Mouse (Mus musculus) thymus, adult 2 months (tissue): ENCODE measurements at regions not wholly inside any gene's neighbourhood (a gene's known extent, or its start where the extent isn't known, plus 50 kb on each side); places are given as distances from the start of the nearest gene placed in this dataset.

ENCODE experiments used
- DNase-seq: peaks from one replicate; pipeline ENCODE4 v3.0.0; 2021
- H3K27ac ChIP-seq: fragments of 200-500 bp; 2 replicates; pipeline ENCODE4 v1.5.1; 2012; ENCODE audit warnings: low read length, control low read depth; ENCODE audit not compliant: control insufficient read depth, insufficient read depth
- H3K27me3 ChIP-seq: fragments of 200-500 bp; 2 replicates; pipeline ENCODE4 v1.6.1; 2012; ENCODE audit warnings: mild to moderate bottlenecking, low read length, moderate library complexity, mixed read lengths; ENCODE audit not compliant: control insufficient read depth, insufficient read depth
- H3K36me3 ChIP-seq: fragments of 200-500 bp; 2 replicates; pipeline ENCODE4 v1.6.1; 2012; ENCODE audit warnings: mild to moderate bottlenecking, low read length, moderate library complexity; ENCODE audit not compliant: control insufficient read depth, insufficient read depth
- H3K4me1 ChIP-seq: fragments of 200-500 bp; replicated peaks from 2 replicates; pipeline ENCODE4 v1.6.1; 2012; ENCODE audit warnings: low read length; ENCODE audit not compliant: control insufficient read depth, insufficient read depth
- H3K4me3 ChIP-seq: fragments of 200-500 bp; 2 replicates; pipeline ENCODE4 v1.5.1; 2012; ENCODE audit warnings: mild to moderate bottlenecking, low read length, control low read depth, moderate library complexity; ENCODE audit not compliant: control insufficient read depth, insufficient read depth
- CTCF ChIP-seq: fragments of 200-500 bp; IDR thresholded peaks from 2 replicates; pipeline ENCODE4 v1.5.1; 2012; ENCODE audit warnings: mild to moderate bottlenecking, control low read depth, low read length, moderate library complexity, borderline replicate concordance; ENCODE audit not compliant: control insufficient read depth, poor library complexity, insufficient read depth; ENCODE audit errors: extremely low read depth
- POLR2A ChIP-seq: fragments of 200-500 bp; IDR thresholded peaks from 2 replicates; pipeline ENCODE4 v1.6.1; 2012; ENCODE audit warnings: mild to moderate bottlenecking, low read length, control low read depth, moderate library complexity; ENCODE audit not compliant: control insufficient read depth, poor library complexity, insufficient read depth; ENCODE audit errors: extremely low read depth
- WGBS: fragments of 180-500 bp; shearing (Covaris S2); methylation state at CpG from one replicate; pipeline ENCODE4 v1.1.7; 2018; 5-methylcytosine and 5-hydroxymethylcytosine counted together

- no peaks in the 10 kb centered on the region for H3K4me1 ChIP-seq
Observed at GRCm38 (mm10) chr9:33868666-33869065, 617.0 kb upstream of the Kirrel3 start.

GRCm38 (mm10) chr9:33887279-33887678 is 598.4 kb upstream of the Kirrel3 start:
- H3K27me3 ChIP-seq: no peaks in the 10 kb centered on the region
- TF ChIP-seq CTCF (no peak), POLR2A (no peak)
- 85% methylated on average over 2 of the region's 2 CpGs for WGBS
- H3K36me3 ChIP-seq: no peaks in the 10 kb centered on the region
- H3K4me1 ChIP-seq: no peaks in the 10 kb centered on the region
- H3K4me3 ChIP-seq: no peak overlapping the region
- no peak overlapping the region for H3K27ac ChIP-seq
- no peak for DNase-seq

More at GRCm38 (mm10) chr9:33868666-33869065, 617.0 kb upstream of the Kirrel3 start:
- TF ChIP-seq POLR2A (no peak), CTCF (no peak)
- no peaks in the 10 kb centered on the region for H3K27me3 ChIP-seq
- no peaks in the 10 kb centered on the region for H3K36me3 ChIP-seq
- 76% methylated on average over 5 of the region's 5 CpGs for WGBS
- DNase-seq: no peak
- H3K27ac ChIP-seq: no peak overlapping the region
- no peak overlapping the region for H3K4me3 ChIP-seq

- TF ChIP-seq POLR2A: no peak
- no peak for TF ChIP-seq CTCF
Observed at GRCm38 (mm10) chr9:33892001-33892400, 593.7 kb upstream of the Kirrel3 start.

GRCm38 (mm10) chr9:33901313-33902076 is 584.2 kb upstream of the Kirrel3 start:
- no peak overlapping the region for H3K4me3 ChIP-seq
- TF ChIP-seq POLR2A (no peak), CTCF (no peak)
- WGBS: 75% methylated on average over 10 of the region's 10 CpGs
- no peaks in the 10 kb centered on the region for H3K4me1 ChIP-seq
- H3K27ac ChIP-seq: no peak overlapping the region
- H3K36me3 ChIP-seq: no peaks in the 10 kb centered on the region
- H3K27me3 ChIP-seq: no peaks in the 10 kb centered on the region
- DNase-seq: no peak

More at GRCm38 (mm10) chr9:33892001-33892400, 593.7 kb upstream of the Kirrel3 start:
- Histone ChIP-seq H3K36me3 (no peaks in the 10 kb centered on the region), H3K4me3 (no peak overlapping the region), H3K27me3 (no peaks in the 10 kb centered on the region), H3K4me1 (no peaks in the 10 kb centered on the region), H3K27ac (no peak overlapping the region)
- no peak for DNase-seq
- 22% methylated on average over 3 of the region's 3 CpGs for WGBS

GRCm38 (mm10) chr9:33903991-33904570 is 581.6 kb upstream of the Kirrel3 start:
- 74% methylated on average over 5 of the region's 5 CpGs for WGBS
- TF ChIP-seq CTCF: no peak
- TF ChIP-seq POLR2A: no peak
- no peak overlapping the region for H3K27ac ChIP-seq
- no peaks in the 10 kb centered on the region for H3K4me1 ChIP-seq
- DNase-seq: no peak
- no peaks in the 10 kb centered on the region for H3K36me3 ChIP-seq
- no peak overlapping the region for H3K4me3 ChIP-seq
- H3K27me3 ChIP-seq: no peaks in the 10 kb centered on the region

GRCm38 (mm10) chr9:33914919-33915318 is 570.8 kb upstream of the Kirrel3 start:
- Histone ChIP-seq H3K36me3 (no peaks in the 10 kb centered on the region), H3K27ac (no peak overlapping the region), H3K4me1 (no peaks in the 10 kb centered on the region), H3K27me3 (no peaks in the 10 kb centered on the region), H3K4me3 (no peak overlapping the region)
- 95% methylated on average over 4 of the region's 4 CpGs for WGBS
- TF ChIP-seq CTCF (no peak), POLR2A (no peak)
- DNase-seq: no peak

- TF ChIP-seq POLR2A (no peak), CTCF (no peak)
- DNase-seq: no peak
- 85% methylated on average over 4 of the region's 4 CpGs for WGBS
- H3K4me1 ChIP-seq: no peaks in the 10 kb centered on the region
- no peaks in the 10 kb centered on the region for H3K27me3 ChIP-seq
- H3K4me3 ChIP-seq: no peak overlapping the region
- no peaks in the 10 kb centered on the region for H3K36me3 ChIP-seq
- no peak overlapping the region for H3K27ac ChIP-seq
Observed at GRCm38 (mm10) chr9:33915349-33916056, 570.2 kb upstream of the Kirrel3 start.
